Comparison of ENCODE assay signal across 9 mouse cellular contexts in genomic region chr13:53764613-53765243, GRCm38 (mm10).
DNase-seq lines count a peak whose midpoint lies in the region; ATAC-seq and TF ChIP-seq lines count a peak whose summit lies in the region.
"Had no signal": no experiment of that assay in that cellular context is flagged by ENCODE, and none has a peak within 500 bp of the region (broad histone marks: within the 10 kb centered on the region; RNA-seq: fewer than 3 reads in every experiment).

No protein-coding gene starts in this region.

- WGBS in small intestine, adult 2 months = 23% methylated on average over 13 of the region's 13 CpGs

- intact Hi-C loops in gastrocnemius, adult 2 months (cut with DNase I) = no loop called here

- no peaks in the 10 kb centered on the region for H3K4me1 ChIP-seq in small intestine, adult 2 months (ENCODE audit: control insufficient read depth, insufficient read depth, insufficient read length, low read length)

- TF ChIP-seq CTCF in gastrocnemius, adult 2 months (IDR thresholded peaks at IDR 0.05) = peak; percentile 80
- peak; percentile 92 for TF ChIP-seq CTCF in brain, embryonic 14.5 days (IDR thresholded peaks at IDR 0.05; ENCODE audit: borderline replicate concordance, extremely low read depth, insufficient read depth, insufficient read length)
- TF ChIP-seq CTCF in small intestine, adult 2 months (IDR thresholded peaks at IDR 0.05; ENCODE audit: extremely low read depth, insufficient read length, insufficient replicate concordance, low read depth, low read length) = peak; percentile 82; the same call in 1 of the 2 replicates

- H3K27me3 ChIP-seq in small intestine, adult 2 months (ENCODE audit: control insufficient read depth, insufficient read depth, low read length) = no peaks in the 10 kb centered on the region

- H3K36me3 ChIP-seq in small intestine, adult 2 months (ENCODE audit: control insufficient read depth, insufficient read depth, low read length) = no peaks in the 10 kb centered on the region
- H3K36me3 ChIP-seq: G1E had no signal

- H3K4me3 ChIP-seq in gastrocnemius, adult 2 months = no peak overlapping the region
- no peak overlapping the region for H3K4me3 ChIP-seq in small intestine, adult 2 months (ENCODE audit: low read depth, low read length)

- no peak for TF ChIP-seq POLR2A in brain, embryonic 14.5 days (IDR thresholded peaks at IDR 0.05; ENCODE audit: borderline replicate concordance, extremely low read depth, insufficient read depth, insufficient read length, poor library complexity, severe bottlenecking)
- TF ChIP-seq POLR2A in small intestine, adult 2 months (IDR thresholded peaks at IDR 0.05; ENCODE audit: low read depth, low read length) = no peak

- ATAC-seq in hematopoietic stem cell, adult 5-6 weeks (replicated peaks in 1 of 2; ENCODE audit: insufficient read depth in 1 of 2, low FRiP score in 2 of 2, low TSS enrichment in 1 of 2, low read depth in 1 of 2, poor library complexity in 2 of 2, severe bottlenecking in 2 of 2) = peak; percentile 37 to 68; a peak in 2 of 4 replicates
- ATAC-seq in megakaryocyte progenitor cell, adult 5-6 weeks (replicated peaks; ENCODE audit: poor library complexity) = peak; percentile 65; the same call in 1 of the 2 replicates

- no peak overlapping the region for H3K27ac ChIP-seq in gastrocnemius, adult 2 months
- no peak overlapping the region for H3K27ac ChIP-seq in small intestine, adult 2 months (ENCODE audit: insufficient read depth, low read depth, low read length)

- peak; percentile 45 for DNase-seq in gastrocnemius, adult 2 months
- no peak for DNase-seq in gastrocnemius, adult 8-10 months (ENCODE audit: low spot score in 2 of 2)
- DNase-seq in brain, embryonic 14.5 days (ENCODE audit: low read depth) = peak; percentile 89
- DNase-seq in fibroblast of lung, adult 2 months (ENCODE audit: low read depth) = peak; percentile 29
- DNase-seq in layer of hippocampus, adult 9-11 months = peak; percentile 45

Comparison
In these comparisons a context has a peak if more than half of its experiments do, and no peak if none do; other contexts are left out.
1. DNase-seq: peak in gastrocnemius, adult 2 months (single experiment), brain, embryonic 14.5 days (single experiment), fibroblast of lung, adult 2 months (single experiment) and layer of hippocampus, adult 9-11 months (single experiment); none in gastrocnemius, adult 8-10 months (0 of 2).
2. Peak in every context shown above with its lines, with median percentiles within 50 percentile points of each other: CTCF ChIP-seq.